Mouse (Mus musculus) stomach, embryonic 14.5 days (tissue): ENCODE measurements around the gene Dscam. TPM values are rescaled to one million over a fixed set of nuclear protein-coding genes. Genes with fewer than 3 reads are reported as not detected.
A peak's percentile ranks its signal among the peaks of the same experiment; 100 is the strongest.

Source experiments
- ATAC-seq: fragments of 200-750 bp; cut with Nextera tagmentation; 2 replicates; pipeline ENCODE4 v1.8.0; 2017; ENCODE audit warnings: low read depth, moderate TSS enrichment; ENCODE audit not compliant: insufficient number of reproducible peaks, insufficient read depth, low FRiP score
- H3K27ac ChIP-seq: fragments of 300-500 bp; sonication (generic); 2 replicates; pipeline ENCODE4 v1.5.1; 2014; ENCODE audit warnings: mild to moderate bottlenecking, low read length, moderate library complexity, mixed read lengths
- H3K27me3 ChIP-seq: fragments of 300-500 bp; sonication (generic); 2 replicates; pipeline ENCODE4 v1.6.1; 2014; ENCODE audit warnings: low read length, control low read depth, mixed read lengths; ENCODE audit not compliant: control insufficient read depth, insufficient read depth
- H3K36me3 ChIP-seq: fragments of 300-500 bp; sonication (generic); 2 replicates; pipeline ENCODE4 v1.6.1; 2014; ENCODE audit warnings: mild to moderate bottlenecking, control low read depth, low read length, moderate library complexity, mixed read lengths; ENCODE audit not compliant: control insufficient read depth, insufficient read depth
- H3K4me1 ChIP-seq: fragments of 300-500 bp; sonication (generic); 2 replicates; pipeline ENCODE4 v1.6.1; 2014; ENCODE audit warnings: low read length, control low read depth, mixed read lengths; ENCODE audit not compliant: control insufficient read depth, insufficient read depth
- H3K4me2 ChIP-seq: fragments of 300-500 bp; sonication (generic); replicated peaks from 2 replicates; pipeline ENCODE4 v1.6.1; 2014; ENCODE audit warnings: low read depth, low read length, control low read depth
- H3K4me3 ChIP-seq: fragments of 300-500 bp; sonication (generic); 2 replicates; pipeline ENCODE4 v1.5.1; 2014; ENCODE audit warnings: low read depth, low read length, control low read depth
- H3K9ac ChIP-seq: fragments of 300-500 bp; sonication (generic); replicated peaks from 2 replicates; pipeline ENCODE4 v1.6.1; 2014; ENCODE audit warnings: low read depth, mild to moderate bottlenecking, control low read depth, low read length, moderate library complexity, mixed read lengths
- H3K9me3 ChIP-seq: fragments of 300-500 bp; sonication (generic); 2 replicates; pipeline ENCODE4 v1.6.1; 2016; ENCODE audit warnings: low read depth, low read length, control low read depth; ENCODE audit not compliant: control insufficient read depth
- WGBS: fragments of 180-500 bp; shearing (Covaris S2); extraction: QIAGEN DNeasy Blood & Tissue Kit; methylation state at CpG from one replicate; pipeline ENCODE4 v1.1.7; 2014; 5-methylcytosine and 5-hydroxymethylcytosine counted together
- polyA plus RNA-seq: library from polyadenylated mRNA; unstranded; fragments of >200 nt; fragmentation: Nextera tagmentation; extraction: Ambion mirVana; gene quantifications from 2 replicates; pipeline ENCODE4 v1.2.1, GENCODE M21; 2014

Gene Dscam
- polyA plus RNA-seq, 1 experiment from 2014 or later, result 0.30 TPM

GRCm38 (mm10) chr16:96857571-96857970 is 313.0 kb downstream of the Dscam start:
- Histone ChIP-seq H3K27ac (no peak overlapping the region), H3K27me3 (no peaks in the 10 kb centered on the region), H3K9ac (no peak overlapping the region), H3K4me3 (no peak overlapping the region), H3K4me2 (no peak overlapping the region), H3K36me3 (no peaks in the 10 kb centered on the region), H3K4me1 (no peaks in the 10 kb centered on the region), H3K9me3 (no peaks in the 10 kb centered on the region)
- ATAC-seq, result no peak
- WGBS, result 50% methylated on average over 2 of the region's 2 CpGs

GRCm38 (mm10) chr16:96855060-96855459 is 315.5 kb downstream of the Dscam start:
- Histone ChIP-seq H3K27ac (no peak overlapping the region), H3K9ac (no peak overlapping the region), H3K9me3 (no peaks in the 10 kb centered on the region), H3K4me2 (no peak overlapping the region), H3K4me1 (no peaks in the 10 kb centered on the region), H3K27me3 (no peaks in the 10 kb centered on the region), H3K36me3 (no peaks in the 10 kb centered on the region), H3K4me3 (no peak overlapping the region)
- no peak for ATAC-seq
- 76% methylated on average over 4 of the region's 4 CpGs for WGBS

- H3K4me2 ChIP-seq, result no peak overlapping the region
- WGBS, result 18% methylated on average over 4 of the region's 4 CpGs
- ATAC-seq, result 0 out of 2 replicates have a peak, but pooled peaks have one; percentile 14
- no peaks in the 10 kb centered on the region for H3K27me3 ChIP-seq
- no peaks in the 10 kb centered on the region for H3K9me3 ChIP-seq
- no peak overlapping the region for H3K27ac ChIP-seq
- no peak overlapping the region for H3K4me3 ChIP-seq
- H3K9ac ChIP-seq, result no peak overlapping the region
- H3K4me1 ChIP-seq, result no peaks in the 10 kb centered on the region
- no peaks in the 10 kb centered on the region for H3K36me3 ChIP-seq
Observed at GRCm38 (mm10) chr16:96852383-96852782, 318.2 kb downstream of the Dscam start.

- ATAC-seq, result no peak
- 82% methylated on average over 6 of the region's 6 CpGs for WGBS
- Histone ChIP-seq H3K9me3 (no peaks in the 10 kb centered on the region), H3K4me2 (no peak overlapping the region), H3K27me3 (no peaks in the 10 kb centered on the region), H3K4me1 (no peaks in the 10 kb centered on the region), H3K4me3 (no peak overlapping the region), H3K36me3 (no peaks in the 10 kb centered on the region), H3K27ac (no peak overlapping the region), H3K9ac (no peak overlapping the region)
Observed at GRCm38 (mm10) chr16:96848916-96849315, 321.6 kb downstream of the Dscam start.

- Histone ChIP-seq H3K9me3 (no peaks in the 10 kb centered on the region), H3K27me3 (no peaks in the 10 kb centered on the region), H3K27ac (no peak overlapping the region), H3K4me1 (no peaks in the 10 kb centered on the region), H3K4me2 (no peak overlapping the region), H3K9ac (no peak overlapping the region), H3K36me3 (no peaks in the 10 kb centered on the region), H3K4me3 (no peak overlapping the region)
- ATAC-seq, result no peak
- 61% methylated on average over 1 of the region's 1 CpGs for WGBS
Observed at GRCm38 (mm10) chr16:96846585-96846984, 324.0 kb downstream of the Dscam start.

GRCm38 (mm10) chr16:96846113-96846512 is 324.4 kb downstream of the Dscam start:
- Histone ChIP-seq H3K4me1 (no peaks in the 10 kb centered on the region), H3K9ac (no peak overlapping the region), H3K4me2 (no peak overlapping the region), H3K4me3 (no peak overlapping the region), H3K27ac (no peak overlapping the region), H3K27me3 (no peaks in the 10 kb centered on the region), H3K36me3 (no peaks in the 10 kb centered on the region), H3K9me3 (no peaks in the 10 kb centered on the region)
- WGBS, result 75% methylated on average over 3 of the region's 3 CpGs
- ATAC-seq, result no peak

GRCm38 (mm10) chr16:96845475-96846098 is 325.0 kb downstream of the Dscam start:
- Histone ChIP-seq H3K4me3 (no peak overlapping the region), H3K27me3 (no peaks in the 10 kb centered on the region), H3K4me1 (no peaks in the 10 kb centered on the region), H3K9ac (no peak overlapping the region), H3K27ac (no peak overlapping the region), H3K36me3 (no peaks in the 10 kb centered on the region), H3K9me3 (no peaks in the 10 kb centered on the region), H3K4me2 (no peak overlapping the region)
- WGBS, result 73% methylated on average over 3 of the region's 3 CpGs
- no peak for ATAC-seq

GRCm38 (mm10) chr16:96843691-96844400 is 326.7 kb downstream of the Dscam start:
- H3K4me2 ChIP-seq, result no peak overlapping the region
- no peak overlapping the region for H3K9ac ChIP-seq
- WGBS, result 74% methylated on average over 9 of the region's 9 CpGs
- no peak overlapping the region for H3K4me3 ChIP-seq
- H3K36me3 ChIP-seq, result no peaks in the 10 kb centered on the region
- no peaks in the 10 kb centered on the region for H3K9me3 ChIP-seq
- ATAC-seq, result no peak
- no peaks in the 10 kb centered on the region for H3K4me1 ChIP-seq
- no peaks in the 10 kb centered on the region for H3K27me3 ChIP-seq
- no peak overlapping the region for H3K27ac ChIP-seq
